Mouse (Mus musculus) intestine, embryonic 15.5 days (tissue): ENCODE data around the gene Ccdc167. TPM values are rescaled to one million over a fixed set of nuclear protein-coding genes. Genes with fewer than 3 reads are reported as not detected.

ENCODE experiments used
- ATAC-seq: fragments of 200-750 bp; cut with Nextera tagmentation; 2 replicates; pipeline ENCODE4 v1.8.0; 2017; ENCODE audit warnings: moderate TSS enrichment, moderate library complexity
- H3K27ac ChIP-seq: fragments of 300-500 bp; sonication (generic); 2 replicates; pipeline ENCODE4 v1.5.1; 2015; ENCODE audit warnings: mild to moderate bottlenecking, inconsistent platforms
- H3K27me3 ChIP-seq: fragments of 300-500 bp; sonication (generic); replicated peaks from 2 replicates; pipeline ENCODE4 v1.6.1; 2015; ENCODE audit warnings: inconsistent platforms
- H3K36me3 ChIP-seq: fragments of 300-500 bp; sonication (generic); 2 replicates; pipeline ENCODE4 v1.6.1; 2015; ENCODE audit warnings: inconsistent platforms
- H3K4me1 ChIP-seq: fragments of 300-500 bp; sonication (generic); replicated peaks from 2 replicates; pipeline ENCODE4 v1.6.1; 2015; ENCODE audit warnings: inconsistent platforms
- H3K4me2 ChIP-seq: fragments of 300-500 bp; sonication (generic); replicated peaks from 2 replicates; pipeline ENCODE4 v1.6.1; 2015; ENCODE audit warnings: mild to moderate bottlenecking, inconsistent platforms
- H3K4me3 ChIP-seq: fragments of 300-500 bp; sonication (generic); replicated peaks from 2 replicates; pipeline ENCODE4 v1.5.1; 2015; ENCODE audit warnings: inconsistent platforms
- H3K9ac ChIP-seq: fragments of 300-500 bp; sonication (generic); 2 replicates; pipeline ENCODE4 v1.6.1; 2015; ENCODE audit warnings: inconsistent platforms
- H3K9me3 ChIP-seq: fragments of 300-500 bp; sonication (generic); 2 replicates; pipeline ENCODE4 v1.6.1; 2016; ENCODE audit warnings: inconsistent platforms
- WGBS: fragments of 180-500 bp; shearing (Covaris S2); methylation state at CpG from one replicate; pipeline ENCODE4 v1.1.7; 2015; 5-methylcytosine and 5-hydroxymethylcytosine counted together
- polyA plus RNA-seq: library from polyadenylated mRNA; unstranded; fragments of >200 nt; fragmentation: Nextera tagmentation; extraction: Ambion mirVana; gene quantifications from 2 replicates; pipeline ENCODE4 v1.2.1, GENCODE M21; 2015

Ccdc167 gene
- polyA plus RNA-seq, result 12.2 and 14.0 TPM in 2 replicates

- H3K4me3 ChIP-seq, result peak within 1 kb of the TSS; percentile 54
- 4% methylated on average over 41 of the region's 41 CpGs for WGBS
- H3K9ac ChIP-seq, result peak within 1 kb of the TSS; percentile 45
- peak within 1 kb of the TSS; percentile 81 for H3K4me2 ChIP-seq
- no peaks in the 10 kb centered on the region for H3K27me3 ChIP-seq
- H3K36me3 ChIP-seq, result no peaks in the 10 kb centered on the region
- ATAC-seq, result peak; percentile 99
- H3K9me3 ChIP-seq, result 0 out of 2 replicates have a peak, but pooled peaks cover under 1% of the 10 kb centered on the region
- H3K27ac ChIP-seq, result no peak within 1 kb of the TSS
- peaks cover 9% of the 10 kb centered on the region for H3K4me1 ChIP-seq
Measured at GRCm38 (mm10) chr17:29716732-29717445, at the start of gene Ccdc167. Gene Ccdc167 (minus strand): TSS chr17:29717044.

DNA sequence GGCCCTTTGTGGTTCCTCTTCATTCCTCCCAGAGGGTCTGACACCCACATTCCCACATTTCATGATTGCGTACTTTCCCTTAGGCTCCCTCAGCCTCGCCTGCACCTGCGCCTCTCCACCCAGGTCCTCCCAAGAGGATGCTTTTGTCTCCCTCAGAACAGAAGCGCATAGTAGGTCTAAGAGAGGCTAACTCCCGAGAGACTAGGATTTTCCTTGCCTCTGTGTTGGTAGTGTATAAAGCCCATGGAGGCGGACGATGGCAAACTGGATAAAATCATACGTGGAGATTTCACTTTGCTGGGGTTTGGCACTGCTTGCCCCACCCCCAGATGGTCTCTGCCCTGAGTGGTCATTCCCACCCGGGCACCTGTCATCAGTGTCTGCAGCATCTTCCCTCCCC lies 48.5 kb upstream of the Ccdc167 start:
- 89% methylated on average over 9 of the region's 9 CpGs for WGBS
- ATAC-seq, result no peak
- no peaks in the 10 kb centered on the region for H3K27me3 ChIP-seq
- H3K4me2 ChIP-seq, result no peak overlapping the region
- no peak overlapping the region for H3K27ac ChIP-seq
- H3K4me3 ChIP-seq, result no peak overlapping the region
- no peaks in the 10 kb centered on the region for H3K9me3 ChIP-seq
- H3K36me3 ChIP-seq, result no peaks in the 10 kb centered on the region
- no peak overlapping the region for H3K9ac ChIP-seq
- H3K4me1 ChIP-seq, result 0 out of 2 replicates have a peak, but pooled peaks cover 7% of the 10 kb centered on the region

GRCm38 (mm10) chr17:29762551-29762950 lies 45.7 kb upstream of the Ccdc167 start:
- Histone ChIP-seq H3K27me3 (no peaks in the 10 kb centered on the region), H3K4me3 (no peak overlapping the region), H3K36me3 (no peaks in the 10 kb centered on the region), H3K9me3 (no peaks in the 10 kb centered on the region), H3K9ac (no peak overlapping the region), H3K4me1 (0 out of 2 replicates have a peak, but pooled peaks cover 7% of the 10 kb centered on the region), H3K4me2 (no peak overlapping the region), H3K27ac (no peak overlapping the region)
- no peak for ATAC-seq
- 77% methylated on average over 8 of the region's 8 CpGs for WGBS

DNA sequence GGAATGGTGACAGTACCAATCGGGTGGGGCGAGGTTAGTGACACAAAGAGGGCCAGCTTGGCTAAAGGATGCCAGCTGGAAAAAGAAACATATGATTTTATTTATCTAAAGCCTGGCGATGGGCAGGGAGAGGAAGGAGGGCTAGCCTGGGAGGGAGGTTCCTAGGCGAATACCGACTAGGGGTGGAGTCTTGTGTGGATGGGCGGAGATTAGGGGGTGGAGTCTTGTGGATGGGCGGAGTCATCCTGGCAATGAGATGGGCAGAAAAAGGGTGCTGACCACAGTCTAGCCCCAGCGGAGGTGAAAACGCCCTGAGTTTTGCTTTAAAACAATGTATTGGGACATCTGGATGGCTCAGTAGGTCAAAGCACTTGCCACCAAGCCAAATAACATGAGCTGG lies 45.1 kb upstream of the Ccdc167 start:
- ATAC-seq, result no peak
- Histone ChIP-seq H3K9ac (no peak overlapping the region), H3K27me3 (no peaks in the 10 kb centered on the region), H3K9me3 (no peaks in the 10 kb centered on the region), H3K4me3 (no peak overlapping the region), H3K4me1 (0 out of 2 replicates have a peak, but pooled peaks cover 4% of the 10 kb centered on the region), H3K27ac (no peak overlapping the region), H3K4me2 (no peak overlapping the region), H3K36me3 (no peaks in the 10 kb centered on the region)
- WGBS, result 74% methylated on average over 9 of the region's 9 CpGs

DNA sequence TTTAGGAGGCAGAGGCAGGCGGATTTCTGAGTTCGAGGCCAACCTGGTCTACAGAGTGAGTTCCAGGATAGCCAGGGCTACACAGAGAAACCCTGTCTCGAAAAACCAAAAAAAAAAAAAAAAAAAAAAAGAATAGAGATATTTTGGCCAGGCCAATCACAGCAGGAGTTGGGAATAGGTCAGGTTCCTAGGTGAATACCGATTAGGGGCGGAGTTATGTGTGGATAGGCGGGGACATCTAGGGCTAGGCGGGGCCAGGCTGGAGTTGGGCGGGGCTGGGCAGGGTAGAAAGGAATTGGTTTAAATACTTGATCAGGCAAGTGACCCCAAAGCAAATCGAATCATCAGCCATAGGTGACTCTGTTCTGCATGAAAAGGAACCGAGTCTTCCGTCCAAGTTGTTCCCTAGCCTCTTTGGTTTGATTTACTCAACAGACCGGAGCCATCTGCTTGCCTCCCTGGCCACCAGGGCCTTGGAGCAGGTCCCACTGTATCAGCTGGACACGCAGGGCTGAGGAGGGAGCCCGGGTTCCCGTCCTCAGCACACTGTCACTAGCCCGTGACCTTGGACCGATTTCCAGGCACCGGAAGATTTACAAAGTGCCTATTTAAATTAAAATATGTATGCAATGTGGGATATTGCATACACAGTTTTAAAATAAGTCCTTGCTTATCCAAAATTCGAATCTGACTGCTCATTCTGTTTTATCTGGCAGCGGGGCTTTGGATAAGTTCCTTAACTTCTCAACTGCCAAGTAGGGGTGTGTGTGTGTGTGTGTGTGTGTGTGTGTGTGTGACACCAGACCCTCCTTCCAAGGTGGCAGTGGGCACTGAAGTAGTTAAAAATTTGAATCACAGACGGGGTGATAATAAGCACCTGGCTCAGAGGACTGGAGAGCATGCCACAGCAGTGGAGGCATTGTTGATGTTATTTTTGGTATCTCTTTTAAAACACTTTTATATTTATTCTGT lies 43.8 kb upstream of the Ccdc167 start:
- Histone ChIP-seq H3K27me3 (no peaks in the 10 kb centered on the region), H3K27ac (no peak overlapping the region), H3K36me3 (no peaks in the 10 kb centered on the region), H3K4me2 (no peak overlapping the region), H3K9me3 (no peaks in the 10 kb centered on the region), H3K9ac (no peak overlapping the region), H3K4me1 (0 out of 2 replicates have a peak, but pooled peaks cover 7% of the 10 kb centered on the region), H3K4me3 (no peak overlapping the region)
- WGBS, result 79% methylated on average over 20 of the region's 21 CpGs
- ATAC-seq, result no peak

DNA sequence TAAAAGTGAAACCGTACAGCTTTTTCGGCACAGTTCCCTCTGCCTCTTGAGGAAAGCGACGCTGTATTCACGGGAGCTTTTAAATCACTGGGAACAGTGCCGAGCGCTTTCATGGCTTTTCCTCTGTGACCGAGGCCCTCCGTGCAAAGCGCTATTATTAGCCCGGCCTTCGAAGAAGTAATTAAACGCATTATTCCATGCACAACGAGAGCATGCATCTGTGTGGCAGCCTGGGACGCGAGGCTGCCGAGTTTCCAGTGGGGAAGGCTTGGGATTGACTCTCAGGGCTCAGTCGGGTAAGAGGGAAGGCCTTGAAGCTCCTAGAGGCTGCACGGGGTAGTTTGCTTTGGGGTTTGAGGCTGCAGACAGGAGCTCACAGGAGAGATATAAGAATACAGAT lies 43.1 kb upstream of the Ccdc167 start:
- no peaks in the 10 kb centered on the region for H3K9me3 ChIP-seq
- H3K27me3 ChIP-seq, result no peaks in the 10 kb centered on the region
- H3K27ac ChIP-seq, result no peak overlapping the region

DNA sequence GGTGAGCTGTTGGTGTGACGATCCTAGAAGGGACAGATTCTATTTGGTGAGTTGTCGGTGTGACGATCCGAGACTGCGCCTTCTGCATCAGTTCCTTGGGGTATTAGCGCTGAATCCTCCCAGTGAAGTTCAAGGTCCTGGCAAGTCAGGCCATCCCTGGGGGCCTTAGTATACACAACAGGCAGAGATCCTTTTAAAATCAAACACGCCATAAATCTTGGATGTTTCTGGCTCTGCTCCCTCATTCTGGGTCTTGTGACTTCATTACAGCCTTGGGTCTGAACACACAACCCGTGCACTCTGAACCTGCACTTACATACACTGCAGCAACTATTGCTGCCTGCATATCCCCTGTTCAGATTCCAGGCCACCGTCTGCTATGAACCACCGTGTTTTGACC lies 39.5 kb upstream of the Ccdc167 start:
- H3K27ac ChIP-seq, result no peak overlapping the region
- no peak overlapping the region for H3K9ac ChIP-seq
- no peaks in the 10 kb centered on the region for H3K27me3 ChIP-seq
- no peaks in the 10 kb centered on the region for H3K36me3 ChIP-seq
- ATAC-seq, result no peak
- H3K4me1 ChIP-seq, result 0 out of 2 replicates have a peak, but pooled peaks cover 7% of the 10 kb centered on the region
- no peak overlapping the region for H3K4me2 ChIP-seq
- H3K9me3 ChIP-seq, result no peaks in the 10 kb centered on the region
- 46% methylated on average over 10 of the region's 10 CpGs for WGBS
- H3K4me3 ChIP-seq, result no peak overlapping the region

More for the DNA sequence above, 43.1 kb upstream of the Ccdc167 start:
- H3K4me3 ChIP-seq, result no peak overlapping the region
- H3K36me3 ChIP-seq, result no peaks in the 10 kb centered on the region
- no peak overlapping the region for H3K9ac ChIP-seq
- WGBS, result 77% methylated on average over 19 of the region's 19 CpGs
- H3K4me2 ChIP-seq, result no peak overlapping the region
- H3K4me1 ChIP-seq, result 0 out of 2 replicates have a peak, but pooled peaks cover 7% of the 10 kb centered on the region
- no peak for ATAC-seq

- H3K36me3 ChIP-seq, result no peaks in the 10 kb centered on the region
- H3K4me1 ChIP-seq, result 0 out of 2 replicates have a peak, but pooled peaks cover 7% of the 10 kb centered on the region
- WGBS, result 67% methylated on average over 4 of the region's 4 CpGs
- H3K4me3 ChIP-seq, result no peak overlapping the region
- H3K9me3 ChIP-seq, result no peaks in the 10 kb centered on the region
- H3K4me2 ChIP-seq, result no peak overlapping the region
- no peak for ATAC-seq
- no peaks in the 10 kb centered on the region for H3K27me3 ChIP-seq
- H3K27ac ChIP-seq, result no peak overlapping the region
- H3K9ac ChIP-seq, result no peak overlapping the region
Measured at GRCm38 (mm10) chr17:29754510-29754909, 37.7 kb upstream of the Ccdc167 start.

DNA sequence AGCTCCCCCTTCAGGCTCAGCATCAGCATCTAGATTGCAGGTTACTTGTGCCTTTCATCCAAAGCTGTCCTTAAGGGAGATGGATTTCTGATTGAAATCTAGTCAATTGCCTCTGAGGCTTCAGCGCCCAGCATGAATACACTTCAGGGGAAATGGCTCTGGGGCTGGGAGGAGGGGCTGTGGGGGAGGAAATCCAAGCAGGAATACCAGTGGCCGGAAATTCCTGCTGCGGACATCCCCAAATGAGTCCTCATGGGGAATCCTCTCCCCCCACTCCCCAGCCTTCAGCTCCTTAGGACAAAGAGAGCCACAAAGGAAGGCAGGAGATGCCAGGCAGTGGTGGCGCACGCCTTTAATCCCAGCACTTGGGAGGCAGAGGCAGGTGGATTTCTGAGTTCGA lies 30.6 kb upstream of the Ccdc167 start:
- H3K9ac ChIP-seq, result no peak overlapping the region
- no peaks in the 10 kb centered on the region for H3K9me3 ChIP-seq
- ATAC-seq, result no peak
- H3K4me1 ChIP-seq, result 0 out of 2 replicates have a peak, but pooled peaks cover 6% of the 10 kb centered on the region
- no peak overlapping the region for H3K4me3 ChIP-seq
- H3K27me3 ChIP-seq, result no peaks in the 10 kb centered on the region
- WGBS, result 70% methylated on average over 6 of the region's 6 CpGs
- H3K4me2 ChIP-seq, result no peak overlapping the region
- H3K36me3 ChIP-seq, result no peaks in the 10 kb centered on the region
- H3K27ac ChIP-seq, result no peak overlapping the region

DNA sequence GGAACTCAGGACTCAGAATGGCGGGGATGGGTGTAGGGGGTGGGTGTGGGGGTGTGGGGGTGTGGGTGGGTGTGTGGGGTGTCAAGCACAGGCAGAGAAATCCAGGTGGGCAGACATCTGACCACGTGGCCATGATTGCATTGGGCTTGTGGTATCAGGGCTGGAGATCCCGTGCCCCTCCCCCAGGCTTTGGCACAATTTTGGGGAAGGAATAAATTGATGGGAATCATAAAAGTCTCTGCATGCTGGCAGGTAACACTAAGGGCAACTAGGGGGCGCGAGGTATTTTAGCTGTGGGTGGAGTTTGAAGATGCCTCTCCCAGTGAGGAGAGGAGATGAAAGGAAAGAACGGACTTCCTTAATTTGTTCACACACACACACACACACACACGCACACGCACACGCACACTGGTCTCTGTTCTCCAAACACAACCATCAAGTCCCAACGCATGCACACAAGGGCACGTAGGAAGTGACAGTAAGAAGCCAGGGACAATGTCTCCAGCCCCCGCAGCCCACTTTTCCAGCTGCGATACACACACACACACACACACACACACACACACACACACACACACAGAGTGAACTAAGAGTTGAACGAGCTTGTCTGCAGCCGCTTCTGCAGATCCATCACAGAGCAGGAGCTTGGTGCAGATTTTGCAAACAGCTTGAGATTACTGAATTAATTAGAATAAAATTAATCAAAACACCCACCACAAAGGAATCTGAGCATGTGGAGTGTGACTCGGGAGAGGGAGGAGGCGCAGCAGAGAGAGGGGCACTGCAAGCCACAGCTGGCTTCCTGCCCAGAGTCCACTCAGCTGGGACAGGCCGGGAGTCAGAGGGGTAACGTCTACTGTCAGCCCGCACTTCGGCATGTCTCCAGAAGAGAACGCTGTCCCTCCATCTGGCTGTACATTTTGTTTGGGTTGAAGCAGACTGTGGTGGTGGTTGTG lies 21.3 kb upstream of the Ccdc167 start:
- ATAC-seq, result peak; percentile 63
- Histone ChIP-seq H3K27ac (no peak overlapping the region), H3K9ac (no peak overlapping the region), H3K4me2 (peak overlapping the region; percentile 28; the same call in 1 of the 2 replicates), H3K9me3 (no peaks in the 10 kb centered on the region), H3K4me1 (peaks cover 11% of the 10 kb centered on the region; the same call in 1 of the 2 replicates), H3K36me3 (no peaks in the 10 kb centered on the region), H3K27me3 (no peaks in the 10 kb centered on the region), H3K4me3 (no peak overlapping the region)
- 33% methylated on average over 22 of the region's 22 CpGs for WGBS

DNA sequence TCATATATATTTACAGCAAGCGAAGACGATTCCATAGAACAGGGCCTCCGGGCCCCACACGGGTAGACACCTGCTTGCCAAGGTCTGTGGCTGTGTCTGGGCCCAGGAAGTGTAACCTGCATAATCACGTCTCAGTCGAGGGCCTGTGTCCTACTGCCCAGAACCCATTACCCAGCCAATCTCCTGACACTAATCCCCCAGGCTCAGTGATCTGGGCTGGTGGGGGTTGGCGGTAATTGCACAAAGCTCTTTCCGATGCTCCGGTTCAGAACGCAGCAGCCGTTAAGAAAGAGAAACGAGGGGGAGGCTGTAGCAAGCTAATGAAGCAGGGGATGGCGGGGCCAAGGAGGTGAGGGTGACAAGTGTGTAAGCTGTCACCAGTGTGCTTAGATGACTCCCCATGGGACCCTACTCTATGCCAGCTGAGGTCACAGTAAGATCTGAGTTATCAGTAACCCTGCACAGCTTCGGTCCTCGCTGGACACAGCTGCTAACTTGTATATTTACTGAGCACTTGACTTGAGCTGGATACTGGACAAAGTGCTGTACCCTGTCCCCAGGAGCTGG lies 19.7 kb upstream of the Ccdc167 start:
- H3K4me2 ChIP-seq, result no peak overlapping the region
- H3K4me1 ChIP-seq, result peaks cover 8% of the 10 kb centered on the region; the same call in 1 of the 2 replicates
- H3K4me3 ChIP-seq, result no peak overlapping the region
- H3K9me3 ChIP-seq, result no peaks in the 10 kb centered on the region
- no peak overlapping the region for H3K9ac ChIP-seq
- no peak overlapping the region for H3K27ac ChIP-seq
- WGBS, result 55% methylated on average over 15 of the region's 15 CpGs
- ATAC-seq, result no peak
- H3K36me3 ChIP-seq, result no peaks in the 10 kb centered on the region
- no peaks in the 10 kb centered on the region for H3K27me3 ChIP-seq
